Mouse (Mus musculus) heart, adult 2 months (tissue): ENCODE measurements around the gene Iqcj. TPM values are rescaled to one million over a fixed set of nuclear protein-coding genes. Genes with fewer than 3 reads are reported as not detected.

Experiments
- DNase-seq, 2 experiments: peaks; one replicate each; pipeline ENCODE4 v3.0.0; 2021
- H3K27ac ChIP-seq: fragments of 200-600 bp; 2 replicates; pipeline ENCODE4 v1.8.1; 2022
- H3K27me3 ChIP-seq: fragments of 200-500 bp; 2 replicates; pipeline ENCODE4 v1.6.1; 2012; ENCODE audit warnings: mild to moderate bottlenecking, low read length, inconsistent platforms, mixed read lengths; ENCODE audit not compliant: control insufficient read depth, insufficient read depth
- H3K36me3 ChIP-seq: fragments of 200-500 bp; 2 replicates; pipeline ENCODE4 v1.6.1; 2012; ENCODE audit warnings: low read length, inconsistent platforms; ENCODE audit not compliant: control insufficient read depth, insufficient read depth
- H3K4me1 ChIP-seq: fragments of 200-500 bp; 2 replicates; pipeline ENCODE4 v1.6.1; 2011; ENCODE audit warnings: low read length; ENCODE audit not compliant: control insufficient read depth, insufficient read depth
- H3K4me3 ChIP-seq: fragments of 200-600 bp; 2 replicates; pipeline ENCODE4 v1.8.1; 2022
- H3K79me2 ChIP-seq: fragments of 200-500 bp; replicated peaks from 2 replicates; pipeline ENCODE4 v1.6.1; 2012; ENCODE audit warnings: mild to moderate bottlenecking, inconsistent platforms, low read length, moderate library complexity, mixed read lengths; ENCODE audit not compliant: control insufficient read depth, insufficient read depth
- H3K9ac ChIP-seq: fragments of 200-500 bp; 2 replicates; pipeline ENCODE4 v1.6.1; 2012; ENCODE audit warnings: low read depth, mild to moderate bottlenecking, control low read depth, inconsistent platforms, low read length, mixed read lengths
- CTCF ChIP-seq: fragments of 200-600 bp; IDR thresholded peaks from 2 replicates; pipeline ENCODE4 v1.8.1; 2022; ENCODE audit warnings: antibody characterized with exemption, mild to moderate bottlenecking, moderate library complexity
- EP300 ChIP-seq: fragments of 200-500 bp; IDR thresholded peaks from 2 replicates; pipeline ENCODE4 v1.6.1; 2011; ENCODE audit warnings: low read depth, low read length, control low read depth; ENCODE audit not compliant: insufficient read depth
- POLR2A ChIP-seq: fragments of 200-500 bp; IDR thresholded peaks from 2 replicates; pipeline ENCODE4 v1.6.1; 2011; ENCODE audit warnings: mild to moderate bottlenecking, low read depth, low read length, control low read depth; ENCODE audit not compliant: insufficient read depth
- WGBS: fragments of 180-500 bp; shearing (Covaris S2); methylation state at CpG from one replicate; pipeline ENCODE4 v1.1.7; 2018; 5-methylcytosine and 5-hydroxymethylcytosine counted together
- intact Hi-C: fragments of 180-260 bp; cut with DNase I; formaldehyde crosslinking; loops from one replicate; pipeline ENCODE4 v1.15.1; 2025
- polyA plus RNA-seq: library from polyadenylated mRNA; depleted of rRNA; stranded (reverse); fragments of >200 nt; gene quantifications from 2 replicates; pipeline ENCODE4 v1.2.3, GENCODE M21; 2012
- total RNA-seq, 2 experiments: library from RNA; stranded (reverse); gene quantifications; 2 replicates each; pipeline ENCODE4 v1.2.3; 2021

The Iqcj gene
- total and polyA plus RNA-seq, 3 experiments = not detected

DNA sequence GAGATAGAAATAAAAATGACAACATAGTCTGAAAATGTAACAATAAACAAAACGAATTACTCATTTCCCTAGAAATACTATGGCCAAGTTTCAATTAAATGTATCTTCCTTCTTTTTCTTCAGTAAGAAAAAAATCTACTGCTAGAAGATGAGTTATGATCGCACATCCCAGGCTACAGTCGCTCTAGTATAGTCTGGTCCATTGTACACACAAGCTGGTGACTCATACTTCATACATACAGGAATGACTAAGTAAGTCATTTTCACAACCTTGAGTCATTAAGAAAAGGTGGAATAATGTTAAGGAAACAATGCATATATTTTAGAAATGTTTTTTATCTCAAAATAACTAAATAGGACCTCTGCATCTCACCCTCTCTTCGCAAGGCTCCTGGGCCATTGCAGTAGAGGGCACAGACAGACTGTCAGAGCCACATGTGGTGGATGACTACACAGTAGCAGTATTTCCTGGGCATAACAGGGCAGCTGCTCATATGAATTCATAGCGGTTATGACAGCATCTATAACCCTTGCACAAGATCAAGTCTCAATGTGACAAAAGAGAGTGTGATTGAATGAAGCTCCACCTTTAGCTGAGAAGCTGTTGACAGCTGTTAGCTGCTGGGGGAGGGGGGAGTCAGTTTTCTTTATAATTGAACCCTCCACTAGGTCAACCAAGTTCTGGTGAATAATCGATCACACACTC is 70.1 kb downstream of the Iqcj start:
- TF ChIP-seq EP300 (no peak), POLR2A (no peak), CTCF (no peak)
- WGBS = 75% methylated on average over 6 of the region's 6 CpGs
- no peaks in the 10 kb centered on the region for H3K79me2 ChIP-seq

GRCm38 (mm10) chr3:67974340-67974998 is 82.4 kb downstream of the Iqcj start:
- intact Hi-C loops = no loop called here
- Histone ChIP-seq H3K4me3 (no peak overlapping the region), H3K9ac (no peak overlapping the region), H3K27ac (no peak overlapping the region), H3K79me2 (no peaks in the 10 kb centered on the region), H3K27me3 (no peaks in the 10 kb centered on the region), H3K36me3 (no peaks in the 10 kb centered on the region), H3K4me1 (no peaks in the 10 kb centered on the region)
- WGBS = 80% methylated on average over 2 of the region's 2 CpGs
- DNase-seq = no peak
- TF ChIP-seq POLR2A (no peak), CTCF (no peak), EP300 (no peak)

More for the DNA sequence above, 70.1 kb downstream of the Iqcj start:
- Histone ChIP-seq H3K9ac (no peak overlapping the region), H3K27ac (no peak overlapping the region), H3K4me3 (no peak overlapping the region), H3K4me1 (no peaks in the 10 kb centered on the region), H3K36me3 (no peaks in the 10 kb centered on the region), H3K27me3 (no peaks in the 10 kb centered on the region)
- no peak for DNase-seq
- intact Hi-C loops = no loop called here

DNA sequence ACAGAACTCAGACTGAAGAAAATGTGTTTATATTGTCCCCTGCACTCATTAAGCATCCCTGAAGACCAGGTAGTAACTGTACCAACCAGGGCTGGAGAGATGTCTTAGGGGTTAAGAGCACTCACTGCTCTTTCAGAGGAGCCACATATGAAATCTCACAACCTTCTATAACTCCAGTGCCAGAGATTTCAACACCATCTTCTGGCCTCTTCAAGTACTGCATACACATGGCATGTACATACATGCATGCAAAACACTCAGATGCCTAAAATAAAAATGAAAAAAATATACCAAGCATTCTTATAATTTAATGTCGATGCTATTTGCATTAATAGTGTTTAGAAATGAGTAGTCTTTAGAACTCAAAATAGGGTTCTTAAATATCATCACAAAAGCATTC is 88.0 kb downstream of the Iqcj start:
- H3K27ac ChIP-seq = no peak overlapping the region
- no peaks in the 10 kb centered on the region for H3K4me1 ChIP-seq
- no peak for DNase-seq
- no peak overlapping the region for H3K4me3 ChIP-seq
- no peaks in the 10 kb centered on the region for H3K27me3 ChIP-seq
- TF ChIP-seq CTCF (no peak), POLR2A (no peak), EP300 (no peak)
- H3K9ac ChIP-seq = no peak overlapping the region
- 79% methylated on average over 1 of the region's 1 CpGs for WGBS
- no peaks in the 10 kb centered on the region for H3K79me2 ChIP-seq
- no peaks in the 10 kb centered on the region for H3K36me3 ChIP-seq
- intact Hi-C loops = no loop called here

GRCm38 (mm10) chr3:67983329-67983728 is 91.3 kb downstream of the Iqcj start:
- Histone ChIP-seq H3K79me2 (no peaks in the 10 kb centered on the region), H3K27me3 (no peaks in the 10 kb centered on the region), H3K4me1 (no peaks in the 10 kb centered on the region), H3K36me3 (no peaks in the 10 kb centered on the region), H3K27ac (no peak overlapping the region), H3K4me3 (no peak overlapping the region), H3K9ac (no peak overlapping the region)
- no peak for DNase-seq
- TF ChIP-seq POLR2A (no peak), CTCF (no peak), EP300 (no peak)
- intact Hi-C loops = no loop called here
- 12% methylated on average over 12 of the region's 12 CpGs for WGBS

- TF ChIP-seq POLR2A = no peak
- TF ChIP-seq EP300 = no peak
- TF ChIP-seq CTCF = no peak
- no peak for DNase-seq
- Histone ChIP-seq H3K9ac (no peak overlapping the region), H3K79me2 (no peaks in the 10 kb centered on the region), H3K36me3 (no peaks in the 10 kb centered on the region), H3K27ac (no peak overlapping the region), H3K27me3 (no peaks in the 10 kb centered on the region), H3K4me1 (no peaks in the 10 kb centered on the region), H3K4me3 (no peak overlapping the region)
- intact Hi-C loops = no loop called here
- WGBS = 83% methylated on average over 4 of the region's 4 CpGs
Measured at GRCm38 (mm10) chr3:68002415-68002814, 110.4 kb downstream of the Iqcj start.

GRCm38 (mm10) chr3:68012342-68012741 is 120.3 kb downstream of the Iqcj start:
- no peaks in the 10 kb centered on the region for H3K27me3 ChIP-seq

More at GRCm38 (mm10) chr3:68012342-68012741, 120.3 kb downstream of the Iqcj start:
- no peak overlapping the region for H3K27ac ChIP-seq
- no peaks in the 10 kb centered on the region for H3K4me1 ChIP-seq
- no peak for DNase-seq
- intact Hi-C loops = no loop called here
- H3K9ac ChIP-seq = no peak overlapping the region
- no peaks in the 10 kb centered on the region for H3K36me3 ChIP-seq
- TF ChIP-seq CTCF (no peak), EP300 (no peak), POLR2A (no peak)
- no peaks in the 10 kb centered on the region for H3K79me2 ChIP-seq
- H3K4me3 ChIP-seq = no peak overlapping the region
